Mouse (Mus musculus): ENCODE results near the gene Gal3st1. TPM values are rescaled to one million over a fixed set of nuclear protein-coding genes. Genes with fewer than 3 reads are reported as not detected.
A peak's percentile ranks its signal among the peaks of the same experiment; 100 is the strongest.
"Not testable (repeated sequence)": the region's sequence is repeated elsewhere in the genome, so short reads cannot be mapped to it uniquely, and the experiment has no call there.

Gal3st1 gene
- polyA plus RNA-seq, 1 experiment from 2014 or later: 10.0 TPM

DNA sequence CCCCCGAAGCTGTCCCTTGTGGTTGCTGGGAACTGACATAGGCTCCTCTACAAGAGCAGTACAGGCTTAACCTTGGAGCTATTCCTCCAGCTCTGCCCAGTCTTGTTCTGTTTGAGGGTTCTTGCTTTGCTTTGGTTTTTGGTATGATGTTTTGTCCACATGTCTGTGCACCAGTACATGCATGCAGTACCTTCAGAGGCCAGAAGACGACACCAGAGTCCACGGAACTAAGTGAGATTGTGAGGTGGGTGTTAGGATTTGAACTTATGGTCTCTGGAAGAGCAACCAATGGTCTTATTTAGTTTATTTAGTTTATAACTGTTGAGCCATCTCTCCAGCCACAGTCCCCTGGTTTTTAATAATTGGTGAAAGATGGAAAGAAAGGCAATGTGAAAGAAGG lies 23.0 kb downstream of the Gal3st1 start:
- in situ Hi-C loops (cut with MboI; ENCODE audit: low pct_unique_long_range_greater_than_20kb): no loop called here
- ChIA-PET POLR2A (no interaction called here), CTCF (interaction anchor here (0.9 to 1.5 kb wide), 2 partner anchors 74 to 77 kb away, joined by 3 to 5 read pairs; no protein-coding TSS in a partner anchor)
- ATAC-seq (no peak), DNase-seq (ENCODE audit: low read depth, low spot score) (no peak)
- TF ChIP-seq CTCF (IDR thresholded peaks at IDR 0.05): peak; percentile 40
- H3K27me3 ChIP-seq: peaks cover 30% of the 10 kb centered on the region

DNA sequence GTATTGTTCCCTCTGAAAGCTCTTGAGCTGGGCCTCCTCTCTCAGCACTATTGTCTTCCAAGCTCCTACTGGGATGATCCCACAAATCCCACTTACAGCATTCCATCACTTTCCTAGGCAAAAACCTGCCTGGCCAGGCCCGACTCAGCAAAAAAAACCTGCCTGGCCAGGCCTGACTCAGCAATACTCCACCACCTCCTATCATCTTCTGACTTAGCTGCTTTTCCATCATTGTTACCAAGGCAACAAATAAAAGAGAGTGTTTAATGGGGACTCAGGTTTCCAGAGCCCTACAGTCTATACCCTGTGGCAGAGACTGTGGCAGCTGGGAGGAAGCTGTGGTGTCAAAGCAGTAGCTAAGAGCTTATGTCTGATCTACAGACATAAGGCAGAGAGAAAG lies 29.2 kb downstream of the Gal3st1 start:
- TF ChIP-seq CTCF (IDR thresholded peaks at IDR 0.05): no peak
- ChIA-PET POLR2A (no interaction called here), CTCF (interaction anchor here (0.9 kb wide), 1 partner anchor 69 kb away, joined by 4 read pairs; no protein-coding TSS in a partner anchor)
- ATAC-seq: no peak
- H3K27me3 ChIP-seq: peaks cover 35% of the 10 kb centered on the region
- in situ Hi-C loops (cut with MboI; ENCODE audit: low pct_unique_long_range_greater_than_20kb): loop anchor here (5.0 kb wide), 1 partner anchor 65 kb away; no protein-coding TSS in a partner anchor
- DNase-seq (ENCODE audit: low read depth, low spot score): no peak

DNA sequence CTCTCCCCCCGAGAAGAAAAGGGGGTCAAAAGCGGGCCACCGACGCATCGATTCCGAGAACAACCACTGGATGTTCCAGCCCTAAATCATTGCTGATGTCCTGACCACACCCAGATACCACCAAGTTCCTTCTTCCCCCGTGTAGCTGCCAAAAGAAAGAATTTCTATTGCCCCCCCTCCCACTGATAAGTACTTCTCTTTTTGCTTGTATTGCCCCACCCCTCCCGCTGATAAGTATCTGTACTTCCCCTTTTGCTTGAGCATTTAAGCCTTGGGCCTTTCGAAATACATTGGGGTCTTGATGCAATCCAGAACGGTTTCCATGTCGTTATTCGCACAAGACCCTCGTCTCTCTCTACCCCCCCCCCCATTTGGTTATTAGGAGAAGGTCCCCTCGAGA lies 32.4 kb downstream of the Gal3st1 start:
- CTCF ChIA-PET; DNase-seq (ENCODE audit: low read depth, low spot score); POLR2A ChIA-PET; in situ Hi-C loops (cut with MboI; ENCODE audit: low pct_unique_long_range_greater_than_20kb); ATAC-seq: not testable (repeated sequence)
- peaks cover 22% of the 10 kb centered on the region for H3K27me3 ChIP-seq

DNA sequence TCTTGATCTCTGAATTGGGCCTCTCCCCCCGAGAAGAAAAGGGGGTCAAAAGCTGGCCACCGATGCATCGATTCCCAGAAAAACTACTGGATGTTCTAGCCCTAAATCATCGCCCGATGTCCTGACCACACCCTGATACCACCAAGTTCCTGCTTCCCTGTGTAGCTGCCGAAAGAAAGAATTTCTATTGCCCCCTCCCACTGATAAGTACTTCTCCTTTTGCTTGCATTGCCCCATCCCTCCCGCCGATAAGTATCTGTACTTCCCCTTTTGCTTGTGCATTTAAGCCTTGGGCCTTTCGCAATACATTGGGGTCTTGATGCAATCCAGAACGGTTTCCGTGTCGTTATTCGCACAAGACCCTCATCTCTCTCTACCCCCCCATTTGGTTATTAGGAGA lies 38.7 kb downstream of the Gal3st1 start:
- in situ Hi-C loops (cut with MboI; ENCODE audit: low pct_unique_long_range_greater_than_20kb); CTCF ChIA-PET; ATAC-seq: not testable (repeated sequence)

DNA sequence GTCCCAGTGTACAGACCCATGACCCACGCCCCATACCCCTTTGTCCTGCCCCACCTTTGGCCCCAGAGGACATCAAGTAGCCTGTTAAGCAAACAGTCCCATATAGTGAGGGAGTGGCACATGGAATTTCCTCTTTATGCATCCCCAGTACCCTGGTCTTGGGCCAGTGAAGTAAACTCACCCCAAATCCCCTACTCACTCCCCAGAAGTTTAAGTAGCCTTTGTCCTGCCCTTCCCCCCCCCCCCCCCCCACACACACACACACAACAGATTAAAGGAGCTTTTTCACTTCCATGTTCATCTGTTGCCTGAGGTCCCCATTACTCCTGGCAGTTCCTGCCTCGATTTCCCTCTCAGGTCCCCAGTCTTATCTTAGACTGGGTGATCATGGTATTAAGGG lies 39.9 kb downstream of the Gal3st1 start:
- CTCF ChIA-PET: no interaction called here
- in situ Hi-C loops (cut with MboI; ENCODE audit: low pct_unique_long_range_greater_than_20kb): no loop called here
- peaks cover 28% of the 10 kb centered on the region for H3K27me3 ChIP-seq
- no peak for TF ChIP-seq CTCF (IDR thresholded peaks at IDR 0.05)
- DNase-seq (ENCODE audit: low read depth, low spot score): no peak
- ATAC-seq: no peak
- POLR2A ChIA-PET: no interaction called here

More for the DNA sequence above, 38.7 kb downstream of the Gal3st1 start:
- peaks cover 27% of the 10 kb centered on the region for H3K27me3 ChIP-seq
- DNase-seq (ENCODE audit: low read depth, low spot score); POLR2A ChIA-PET: not testable (repeated sequence)

DNA sequence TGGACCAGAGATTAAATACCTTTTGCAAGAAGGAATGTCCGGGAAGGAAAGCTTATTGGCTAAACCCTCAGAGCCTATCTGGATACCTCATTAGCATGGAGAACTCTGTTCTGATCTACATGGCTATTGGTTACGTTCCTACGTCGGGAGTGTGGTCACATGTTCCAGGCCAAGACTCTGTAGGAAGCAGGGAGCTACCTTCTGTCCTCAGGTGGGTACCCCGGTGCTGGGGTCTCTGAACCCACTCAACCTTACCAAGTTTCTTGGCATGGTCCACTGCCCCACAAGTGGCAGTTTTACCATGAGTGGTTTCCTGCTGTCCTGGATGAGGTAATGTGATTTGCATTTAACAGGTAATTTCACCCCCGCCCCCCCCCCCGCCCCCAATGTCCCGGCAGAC lies 43.6 kb downstream of the Gal3st1 start:
- no peak for TF ChIP-seq CTCF (IDR thresholded peaks at IDR 0.05)
- ChIA-PET POLR2A (no interaction called here), CTCF (no interaction called here)
- in situ Hi-C loops (cut with MboI; ENCODE audit: low pct_unique_long_range_greater_than_20kb): loop anchor here (25.0 kb wide), 1 partner anchor 935 kb away; no protein-coding TSS in a partner anchor
- ATAC-seq: no peak
- no peak for DNase-seq (ENCODE audit: low read depth, low spot score)
- H3K27me3 ChIP-seq: peaks cover 51% of the 10 kb centered on the region

DNA sequence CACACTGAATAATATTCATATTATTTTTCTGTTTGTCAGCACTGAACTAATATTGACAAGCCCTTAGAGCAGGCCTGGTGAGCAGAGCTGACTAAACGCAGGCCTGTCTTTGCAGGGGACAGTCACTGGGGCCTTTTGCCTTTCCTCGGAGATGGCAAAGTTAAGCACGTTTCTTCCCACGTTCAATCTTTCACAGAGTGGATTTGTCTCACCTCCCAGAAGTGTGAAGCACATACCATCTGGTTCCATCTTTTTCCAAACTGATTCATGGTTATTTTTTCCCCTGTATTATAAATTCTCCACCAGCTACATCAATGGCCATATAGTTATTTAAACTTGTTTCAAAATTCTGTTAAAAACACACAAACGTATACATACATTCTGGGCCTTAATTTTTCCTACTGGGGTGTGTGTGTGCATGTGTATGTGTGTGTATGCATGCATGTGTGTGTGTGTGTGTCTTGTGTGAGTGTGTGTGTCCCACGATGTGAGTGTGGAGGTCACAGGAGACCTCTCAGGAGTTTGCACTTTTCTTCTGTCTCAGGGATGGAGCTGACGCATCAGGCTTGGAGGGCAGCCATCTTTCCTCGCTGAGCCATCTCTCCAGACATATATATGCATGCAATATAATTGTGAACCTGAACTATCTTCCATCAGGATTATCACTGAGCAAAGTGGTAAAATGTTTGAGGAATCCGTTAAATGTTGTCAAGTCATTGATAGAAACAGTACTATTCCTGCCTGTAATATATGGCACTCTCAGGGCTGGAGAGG lies 44.3 kb downstream of the Gal3st1 start:
- ATAC-seq (no peak), DNase-seq (ENCODE audit: low read depth, low spot score) (no peak)
- TF ChIP-seq CTCF (IDR thresholded peaks at IDR 0.05): no peak
- peaks cover 46% of the 10 kb centered on the region for H3K27me3 ChIP-seq
- ChIA-PET CTCF (no interaction called here), POLR2A (no interaction called here)
- in situ Hi-C loops (cut with MboI; ENCODE audit: low pct_unique_long_range_greater_than_20kb): loop anchor here (25.0 kb wide), 1 partner anchor 935 kb away; no protein-coding TSS in a partner anchor

DNA sequence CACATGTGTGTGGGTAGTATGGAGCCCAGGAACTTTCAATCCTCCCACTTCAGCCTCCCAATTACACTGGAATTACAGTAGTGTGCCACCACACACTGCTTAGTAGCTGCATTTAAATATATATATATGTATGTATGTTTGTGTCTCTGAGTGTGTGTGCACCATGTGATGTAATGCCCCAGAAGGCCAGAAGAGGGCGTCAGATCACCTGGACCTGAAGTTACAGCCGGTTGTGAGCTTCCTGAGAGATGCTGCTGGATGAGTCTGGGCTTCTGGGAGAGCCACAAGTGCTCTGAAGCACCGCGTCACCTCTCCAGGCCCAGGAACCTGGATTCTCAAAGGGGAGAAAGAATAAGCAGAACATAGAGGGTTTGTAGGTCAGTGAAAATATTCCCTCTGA lies 45.9 kb downstream of the Gal3st1 start:
- CTCF ChIA-PET: no interaction called here
- no peak for TF ChIP-seq CTCF (IDR thresholded peaks at IDR 0.05)
- peaks cover 39% of the 10 kb centered on the region for H3K27me3 ChIP-seq
- POLR2A ChIA-PET: no interaction called here
- ATAC-seq (no peak), DNase-seq (ENCODE audit: low read depth, low spot score) (no peak)
- in situ Hi-C loops (cut with MboI; ENCODE audit: low pct_unique_long_range_greater_than_20kb): loop anchor here (25.0 kb wide), 1 partner anchor 933 kb away; no protein-coding TSS in a partner anchor

DNA sequence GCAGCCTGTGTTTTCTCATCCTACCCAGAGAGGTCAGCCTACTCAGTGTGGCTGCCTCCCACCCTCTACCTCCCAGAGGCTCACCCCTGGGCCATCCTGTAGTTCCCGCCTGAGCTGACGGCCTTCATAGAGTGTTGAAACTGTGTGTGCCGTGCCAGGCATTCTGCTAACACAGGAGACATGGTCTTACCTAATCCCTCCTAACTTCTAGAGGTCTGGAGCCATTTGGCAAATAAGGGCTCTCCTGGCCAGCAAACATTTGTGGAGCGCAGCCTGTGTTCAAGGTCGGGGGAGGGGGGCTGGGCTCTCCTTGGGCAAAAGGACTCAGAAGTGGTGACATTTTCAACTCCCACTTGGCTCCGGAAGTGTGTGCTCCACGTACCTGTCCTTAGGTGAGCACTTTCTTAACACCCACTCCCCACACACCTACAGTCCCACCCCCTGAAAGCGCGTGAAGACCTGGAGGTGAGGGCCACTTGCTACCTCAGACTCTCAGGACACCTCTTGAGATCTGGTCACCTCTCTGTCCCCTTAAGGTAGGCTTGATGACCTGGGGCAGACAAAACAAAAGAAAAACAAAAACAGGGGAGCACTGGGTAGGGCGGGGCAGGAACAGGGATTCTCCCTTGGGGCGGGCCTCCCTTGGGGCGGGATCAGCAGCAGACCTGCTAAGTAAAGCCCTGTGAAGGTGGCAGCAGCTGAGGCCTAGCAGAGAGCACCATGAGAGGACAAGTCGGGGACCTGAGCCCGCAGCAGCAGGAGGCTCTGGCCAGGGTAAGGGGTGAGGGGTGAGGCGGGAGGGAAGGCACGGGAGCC lies 47.9 kb downstream of the Gal3st1 start, which contains the start of gene Sec14l4:
Sec14l4 (plus strand) TSS at position 337 of the 816 bp plus-strand sequence.
- in situ Hi-C loops (cut with MboI; ENCODE audit: low pct_unique_long_range_greater_than_20kb): loop anchor here (25.0 kb wide), 1 partner anchor 931 kb away; no protein-coding TSS in a partner anchor
- DNase-seq (ENCODE audit: low read depth, low spot score): no peak
- no peak for ATAC-seq
- no peak for TF ChIP-seq CTCF (IDR thresholded peaks at IDR 0.05)
- peaks cover 27% of the 10 kb centered on the region for H3K27me3 ChIP-seq
- CTCF ChIA-PET: no interaction called here
- POLR2A ChIA-PET: no interaction called here

DNA sequence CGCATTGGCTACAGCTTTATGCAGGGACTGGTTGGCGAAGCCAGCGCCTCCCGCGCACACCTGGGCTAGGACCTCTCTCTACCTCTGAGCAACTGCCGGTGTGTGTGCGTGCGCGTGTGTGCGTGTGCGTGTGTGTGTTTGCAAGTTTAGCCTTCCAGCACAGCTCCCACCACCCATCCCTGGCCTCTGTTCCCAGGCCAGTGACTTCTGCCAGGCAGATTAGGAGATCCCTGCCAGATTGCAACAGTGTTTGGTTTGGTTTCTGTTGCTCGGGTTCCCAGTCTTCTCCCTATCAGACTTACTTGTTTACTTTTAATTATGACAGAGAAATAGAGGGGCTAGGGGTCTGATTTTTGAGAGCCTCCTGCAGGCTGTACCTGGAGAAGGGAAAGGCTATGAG lies 48.5 kb downstream of the Gal3st1 start:
- no peak for TF ChIP-seq CTCF (IDR thresholded peaks at IDR 0.05)
- peaks cover 25% of the 10 kb centered on the region for H3K27me3 ChIP-seq
- ChIA-PET POLR2A (no interaction called here), CTCF (no interaction called here)
- DNase-seq (ENCODE audit: low read depth, low spot score) (no peak), ATAC-seq (no peak)
- in situ Hi-C loops (cut with MboI; ENCODE audit: low pct_unique_long_range_greater_than_20kb): loop anchor here (25.0 kb wide), 1 partner anchor 930 kb away; no protein-coding TSS in a partner anchor

DNA sequence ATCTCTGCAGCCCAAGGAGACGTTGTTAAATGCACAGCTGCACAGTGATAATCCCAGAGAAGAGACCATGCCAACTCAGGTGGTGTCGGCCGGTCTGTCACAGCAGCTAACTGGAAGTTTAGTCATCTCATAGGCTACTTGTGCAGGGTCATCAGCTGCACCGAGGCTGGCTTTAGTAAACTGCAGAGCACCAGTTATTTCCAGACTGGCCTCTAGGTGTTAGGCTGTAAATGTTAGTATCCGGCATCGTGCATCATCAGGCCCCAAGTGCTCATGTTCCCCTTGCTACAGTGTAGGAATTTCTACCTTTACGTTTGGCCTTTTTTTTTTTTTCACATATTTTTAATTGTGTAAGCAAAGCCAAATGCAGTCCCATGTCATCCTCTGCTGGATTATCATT lies 50.0 kb downstream of the Gal3st1 start:
- DNase-seq (ENCODE audit: low read depth, low spot score): no peak
- TF ChIP-seq CTCF (IDR thresholded peaks at IDR 0.05): no peak
- POLR2A ChIA-PET: no interaction called here
- in situ Hi-C loops (cut with MboI; ENCODE audit: low pct_unique_long_range_greater_than_20kb): loop anchor here (25.0 kb wide), 1 partner anchor 929 kb away; no protein-coding TSS in a partner anchor
- CTCF ChIA-PET: no interaction called here
- no peak for ATAC-seq
- H3K27me3 ChIP-seq: peaks cover 22% of the 10 kb centered on the region
